Mouse (Mus musculus): ENCODE measurements at regions not wholly inside any gene's neighbourhood (a gene's known extent, or its start where the extent isn't known, plus 50 kb on each side); places are given as distances from the start of the nearest gene placed in this dataset.

GRCm38 (mm10) chr4:8382125-8382417, 143.2 kb upstream of the Car8 start:
- TF ChIP-seq EP300 (optimal IDR thresholded peaks at IDR 0.05) = no peak
- TF ChIP-seq CTCF (IDR thresholded peaks at IDR 0.05; ENCODE audit: low read depth) = no peak

Measured in stomach, postnatal 0 days (tissue).